Comparison of ENCODE assay signal across 15 mouse cellular contexts in genomic region chr3:69046509-69046908, GRCm38 (mm10). TPM values are rescaled to one million over a fixed set of nuclear protein-coding genes. Genes with fewer than 3 reads are reported as not detected.
DNase-seq lines count a peak whose midpoint lies in the region; TF ChIP-seq lines count a peak whose summit lies in the region.
"Had no signal": no experiment of that assay in that cellular context is flagged by ENCODE, and none has a peak within 500 bp of the region (broad histone marks: within the 10 kb centered on the region; RNA-seq: fewer than 3 reads in every experiment).

No protein-coding gene starts in this region.

- no peak for DNase-seq in layer of hippocampus, adult 2 months (ENCODE audit: low spot score in 2 of 2)
- no peak for DNase-seq in layer of hippocampus, postnatal 14 days (ENCODE audit: low spot score in 2 of 2)
- DNase-seq in MN1 (ENCODE audit: low spot score), result peak; percentile 33
- DNase-seq in fibroblast of lung, adult 2 months (ENCODE audit: low read depth), result peak; percentile 69
- peak; percentile 45 for DNase-seq in lung, postnatal 36 days
- no peak for DNase-seq in frontal cortex, postnatal 14 days (ENCODE audit: low spot score in 2 of 2)
- no peak for DNase-seq in kidney, adult 8-10 months
- DNase-seq: cerebellum, adult 8-10 months; gastrocnemius, postnatal 36 days; heart, postnatal 14 days; thymus, postnatal 4 days had no signal

- no peak for TF ChIP-seq CTCF in layer of hippocampus, adult 2 months (conservative IDR thresholded peaks at IDR 0.05)

- no peak overlapping the region for H3K4me3 ChIP-seq in layer of hippocampus, adult 2 months
- H3K4me3 ChIP-seq: midbrain, embryonic 15.5 days had no signal

- peak overlapping the region; percentile 90; the same call in 1 of the 2 replicates for H3K27ac ChIP-seq in layer of hippocampus, adult 2 months
- H3K27ac ChIP-seq: macrophage; midbrain, embryonic 15.5 days; neural tube, embryonic 13.5 days; stomach, postnatal 0 days had no signal

RNA-seq across cellular contexts. Expression of gene Trim59, which starts 2.0 kb away (rescaled TPM):
- total RNA-seq in layer of hippocampus, adult 2 months (2021), result 10 to 100 TPM; 10.7 to 12.9 TPM
- total RNA-seq in layer of hippocampus, postnatal 14 days (2021), result 1 to 10 TPM; 6.3 to 7.1 TPM

RNA-seq across cellular contexts. Expression of gene Smc4, which starts 42.0 kb away (rescaled TPM):
- 1 to 10 TPM; 6.6 to 7.7 TPM for total RNA-seq in layer of hippocampus, adult 2 months (2021)
- total RNA-seq in layer of hippocampus, postnatal 14 days (2021), result 1 to 10 TPM; 8.4 to 9.3 TPM

RNA-seq across cellular contexts. Expression of gene Ift80, which starts 42.1 kb away (rescaled TPM):
- 10 to 100 TPM; 25.5 to 27.0 TPM for total RNA-seq in layer of hippocampus, adult 2 months (2021)
- total RNA-seq in layer of hippocampus, postnatal 14 days (2021), result 10 to 100 TPM; 18.9 to 19.4 TPM

Comparison
In these comparisons a context has a peak if more than half of its experiments do, and no peak if none do; other contexts are left out.
1. DNase-seq: peak in MN1 (single experiment), fibroblast of lung, adult 2 months (single experiment) and lung, postnatal 36 days (single experiment); none in layer of hippocampus, adult 2 months (0 of 2), layer of hippocampus, postnatal 14 days (0 of 2), frontal cortex, postnatal 14 days (0 of 2) and kidney, adult 8-10 months (0 of 2).